Mouse (Mus musculus): ENCODE measurements around the gene Igfbp3.

Igfbp3 gene

DNA sequence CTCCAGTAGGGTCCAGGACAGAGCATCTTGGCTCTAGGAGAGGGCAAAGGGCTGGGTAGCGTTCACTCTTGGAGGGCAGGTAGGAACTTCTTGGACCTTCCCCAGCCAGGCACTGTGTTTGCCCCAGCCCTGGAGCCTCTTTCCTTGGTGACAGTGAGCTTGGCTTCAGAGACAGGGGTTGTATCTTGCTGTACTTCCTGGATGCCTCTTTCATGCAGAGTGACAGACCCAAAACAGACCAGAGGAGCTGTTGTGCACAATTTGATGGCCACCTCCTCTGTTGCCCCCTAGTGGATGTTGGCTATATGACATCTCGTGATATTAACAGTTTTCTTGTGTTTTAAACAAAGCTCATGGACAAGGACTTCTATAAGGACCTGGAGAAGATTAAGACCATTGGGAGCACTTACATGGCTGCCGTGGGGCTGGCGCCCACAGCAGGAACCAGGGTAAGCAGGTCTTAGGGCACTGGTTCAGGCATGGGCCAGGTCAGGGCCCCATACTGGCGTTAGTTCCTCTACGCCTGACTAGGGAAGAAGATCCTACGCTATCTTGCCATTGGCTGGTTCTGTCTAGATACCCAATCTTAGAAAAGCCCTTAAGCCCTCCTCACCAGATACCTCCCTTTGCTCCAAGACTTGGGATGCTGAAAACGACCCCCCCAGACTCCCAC is 52.1 kb downstream of the Igfbp3 start:
- peak; percentile 46 for DNase-seq (ENCODE audit: low read depth, low spot score)

DNA sequence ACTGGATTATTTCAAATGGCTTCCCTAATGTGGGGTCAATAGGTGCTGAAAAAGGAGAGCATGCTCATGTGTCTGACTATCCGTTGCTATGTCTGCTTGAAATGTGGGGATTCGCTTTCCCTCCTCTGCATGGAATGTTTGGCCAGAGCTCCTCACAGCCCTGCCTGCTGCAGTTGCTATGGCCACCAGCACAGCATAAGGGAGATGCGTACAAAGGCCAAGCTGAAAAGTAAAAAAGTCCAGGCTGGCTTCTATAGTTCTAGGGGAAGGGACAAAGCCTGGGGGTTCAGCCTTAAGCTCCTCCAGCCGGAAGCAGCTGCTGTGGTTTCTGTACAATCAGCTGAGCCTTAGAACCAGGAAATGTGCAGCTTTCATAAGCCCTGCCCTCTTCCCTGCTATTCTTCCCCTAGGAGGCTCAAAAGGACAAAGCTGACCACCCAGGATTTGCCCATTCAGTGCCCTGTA is 53.1 kb downstream of the Igfbp3 start:
- no peak for DNase-seq (ENCODE audit: low read depth, low spot score)

DNA sequence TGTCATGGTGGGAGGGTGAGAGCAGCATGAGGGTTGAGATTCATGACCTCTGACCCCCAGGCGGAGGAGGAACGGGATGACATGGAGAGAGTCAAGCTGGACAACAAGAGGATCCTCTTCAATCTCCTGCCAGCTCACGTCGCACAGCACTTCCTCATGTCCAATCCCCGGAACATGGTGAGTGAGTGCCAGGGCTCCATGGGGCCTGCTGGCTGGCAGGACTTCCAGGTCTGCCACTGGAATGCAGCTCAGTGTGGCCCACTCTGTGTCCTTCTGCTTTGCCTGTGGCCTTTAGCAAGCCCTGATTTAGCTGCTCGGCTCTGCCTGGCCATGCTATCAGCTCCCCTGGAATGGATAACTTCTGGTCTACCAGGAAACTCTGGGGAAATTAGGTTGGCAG is 53.6 kb downstream of the Igfbp3 start:
- DNase-seq (ENCODE audit: low read depth, low spot score): no peak

DNA sequence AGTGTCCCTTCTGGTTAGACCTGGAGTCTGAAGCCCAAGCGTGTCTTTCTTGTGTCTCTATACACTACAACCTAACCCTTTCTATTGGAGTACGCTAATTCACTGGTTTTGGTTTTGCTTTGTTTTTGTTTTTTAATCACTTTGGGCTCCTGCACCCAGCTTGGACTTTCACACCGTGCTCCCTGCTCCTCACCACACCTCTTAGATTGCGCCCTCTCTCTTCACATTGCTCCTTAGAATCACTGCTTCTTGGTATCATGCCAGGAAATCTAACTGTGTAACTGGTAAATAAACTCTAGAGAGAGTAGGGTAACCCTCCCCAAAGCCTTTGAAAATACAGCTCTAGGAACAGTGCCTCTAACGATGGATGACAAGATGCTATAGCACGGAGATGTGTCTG is 55.5 kb downstream of the Igfbp3 start:
- DNase-seq (ENCODE audit: low read depth, low spot score): no peak

DNA sequence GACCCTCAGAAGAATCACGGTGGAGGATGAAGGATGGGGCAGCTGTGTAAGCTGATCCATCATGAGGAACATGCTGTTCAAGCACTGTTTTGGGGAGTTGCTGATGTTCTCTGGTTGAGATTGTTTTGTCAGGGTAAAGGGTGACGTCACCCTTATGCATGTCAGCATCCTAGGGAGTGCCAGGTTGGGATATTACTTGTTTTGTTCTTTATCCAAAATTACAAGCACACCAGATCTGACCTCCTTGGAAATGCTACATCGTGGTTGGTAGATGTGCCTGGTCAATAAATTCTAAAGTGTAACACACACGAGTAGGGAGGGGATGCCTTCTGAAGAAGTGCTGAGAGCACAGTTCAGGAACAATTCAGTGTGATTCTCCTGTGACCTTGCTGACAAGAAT is 57.3 kb downstream of the Igfbp3 start:
- DNase-seq (ENCODE audit: low read depth, low spot score): no peak

All from embryo, embryonic 11.5 days (tissue).